Mouse (Mus musculus) embryonic facial prominence, embryonic 11.5 days (tissue): Measurements from ENCODE around the gene Gm11214. TPM values are rescaled to one million over a fixed set of nuclear protein-coding genes. Genes with fewer than 3 reads are reported as not detected.

Source experiments
- ATAC-seq: fragments of 200-750 bp; cut with Nextera tagmentation; replicated peaks from 2 replicates; pipeline ENCODE4 v1.8.0; 2017; ENCODE audit warnings: low read depth; ENCODE audit not compliant: insufficient number of reproducible peaks, low FRiP score, low TSS enrichment
- DNase-seq: peaks from one replicate; pipeline ENCODE4 v3.0.0-alpha.2; 2015; ENCODE audit warnings: low spot score
- H3K27ac ChIP-seq: fragments of 300-500 bp; sonication (generic); replicated peaks from 2 replicates; pipeline ENCODE4 v1.5.1; 2014; ENCODE audit warnings: mild to moderate bottlenecking, low read depth, low read length, control low read depth
- H3K27me3 ChIP-seq: fragments of 300-500 bp; sonication (generic); 2 replicates; pipeline ENCODE4 v1.6.1; 2014; ENCODE audit warnings: mild to moderate bottlenecking, low read length, moderate library complexity, mixed read lengths; ENCODE audit not compliant: control insufficient read depth, insufficient read depth
- H3K36me3 ChIP-seq: fragments of 300-500 bp; sonication (generic); replicated peaks from 2 replicates; pipeline ENCODE4 v1.6.1; 2014; ENCODE audit warnings: low read depth, mild to moderate bottlenecking, low read length, moderate library complexity, mixed read lengths; ENCODE audit not compliant: control insufficient read depth, insufficient read depth
- H3K4me1 ChIP-seq: fragments of 300-500 bp; sonication (generic); 2 replicates; pipeline ENCODE4 v1.6.1; 2014; ENCODE audit warnings: low read length, mixed read lengths; ENCODE audit not compliant: control insufficient read depth, insufficient read depth
- H3K4me2 ChIP-seq: fragments of 300-500 bp; sonication (generic); 2 replicates; pipeline ENCODE4 v1.6.1; 2014; ENCODE audit warnings: low read depth, mild to moderate bottlenecking, control low read depth, low read length, moderate library complexity
- H3K4me3 ChIP-seq: fragments of 300-500 bp; sonication (generic); 2 replicates; pipeline ENCODE4 v1.5.1; 2014; ENCODE audit warnings: low read depth, low read length, control low read depth
- H3K9ac ChIP-seq: fragments of 300-500 bp; sonication (generic); replicated peaks from 2 replicates; pipeline ENCODE4 v1.6.1; 2014; ENCODE audit warnings: mild to moderate bottlenecking, control low read depth, low read length
- H3K9me3 ChIP-seq: fragments of 300-500 bp; sonication (generic); replicated peaks from 2 replicates; pipeline ENCODE4 v1.6.1; 2016; ENCODE audit warnings: mild to moderate bottlenecking, low read length, inconsistent platforms, mixed read lengths; ENCODE audit not compliant: control insufficient read depth
- WGBS: fragments of 180-500 bp; shearing (Covaris S2); extraction: QIAGEN DNeasy Blood & Tissue Kit; methylation state at CpG from one replicate; pipeline ENCODE4 v1.1.7; 2014; 5-methylcytosine and 5-hydroxymethylcytosine counted together
- polyA plus RNA-seq: library from polyadenylated mRNA; unstranded; fragments of >200 nt; fragmentation: Nextera tagmentation; extraction: Ambion mirVana; gene quantifications from 2 replicates; pipeline ENCODE4 v1.2.1, GENCODE M21; 2014

The Gm11214 gene
- polyA plus RNA-seq, 1 experiment from 2014 or later: not detected

DNA sequence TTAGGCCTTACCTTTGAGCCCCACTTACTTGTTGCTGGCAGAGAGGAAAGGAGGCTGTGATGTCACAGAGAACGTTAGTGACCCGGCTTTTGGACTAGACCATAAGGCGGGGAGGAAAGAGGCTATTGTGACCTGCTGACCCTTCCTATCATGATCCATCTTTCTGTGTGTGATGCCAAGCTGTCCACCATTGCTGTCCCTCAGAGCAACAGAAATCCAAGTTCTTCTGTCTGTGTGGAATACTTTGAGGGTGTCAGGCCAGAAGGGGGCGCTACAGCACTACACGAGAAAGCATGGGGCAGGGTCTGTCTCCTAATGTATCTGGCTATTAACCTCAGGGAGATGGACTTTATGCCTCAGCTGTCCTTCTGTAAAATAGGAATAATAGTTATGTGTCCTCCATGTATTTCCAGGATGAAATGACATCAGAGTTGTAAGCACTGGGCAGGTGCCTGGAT lies 40.8 kb downstream of the Gm11214 start, which contains the start of gene Tex48:
Gene Tex48 (minus strand): TSS at position 51 of the 458 bp plus-strand sequence.
- ATAC-seq: no peak
- Histone ChIP-seq H3K9me3 (no peaks in the 10 kb centered on the region), H3K36me3 (no peaks in the 10 kb centered on the region), H3K4me1 (no peaks in the 10 kb centered on the region), H3K27me3 (no peaks in the 10 kb centered on the region), H3K9ac (no peak within 1 kb of the TSS), H3K4me2 (no peak within 1 kb of the TSS), H3K27ac (no peak within 1 kb of the TSS), H3K4me3 (no peak within 1 kb of the TSS)
- peak; percentile 54 for DNase-seq
- 49% methylated on average over 5 of the region's 5 CpGs for WGBS

DNA sequence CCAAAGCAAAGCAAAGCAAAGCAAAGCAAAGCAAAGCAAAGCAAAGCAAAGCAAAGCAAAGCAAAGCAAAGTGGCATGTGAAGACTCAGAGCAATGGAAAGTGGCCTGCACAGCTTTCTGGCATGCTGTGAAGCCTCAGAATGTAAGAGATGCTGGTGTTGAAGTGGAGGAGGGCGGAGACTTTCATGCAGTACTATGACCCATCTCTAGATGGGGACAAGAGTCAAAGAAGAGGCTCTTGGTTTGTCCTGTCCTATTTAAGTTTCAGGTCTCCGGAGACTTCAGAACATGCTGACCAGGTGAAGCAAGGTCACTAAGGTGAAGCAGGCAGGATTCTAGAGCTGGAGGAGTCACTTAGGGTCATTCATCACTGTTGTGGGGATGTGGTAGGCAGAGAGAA lies 41.3 kb downstream of the Gm11214 start:
- ATAC-seq: no peak
- no peaks in the 10 kb centered on the region for H3K27me3 ChIP-seq
- no peak overlapping the region for H3K4me3 ChIP-seq
- no peak overlapping the region for H3K4me2 ChIP-seq
- no peaks in the 10 kb centered on the region for H3K9me3 ChIP-seq
- H3K27ac ChIP-seq: no peak overlapping the region
- no peaks in the 10 kb centered on the region for H3K36me3 ChIP-seq
- DNase-seq: no peak
- H3K4me1 ChIP-seq: no peaks in the 10 kb centered on the region
- no peak overlapping the region for H3K9ac ChIP-seq
- WGBS: 76% methylated on average over 2 of the region's 2 CpGs

Other genes starting within 250 kb of the Gm11214 start
- 3.8 and 4.6 TPM in 2 replicates for gene Whrn, start 167.4 kb downstream of the Gm11214 start, polyA plus RNA-seq
- gene Atp6v1g1, start 118.6 kb downstream of the Gm11214 start, polyA plus RNA-seq: 353 and 362 TPM in 2 replicates
- gene Tmem268, start 104.6 kb downstream of the Gm11214 start, polyA plus RNA-seq: 7.5 and 7.8 TPM in 2 replicates
- gene Gm11213, start 58.1 kb downstream of the Gm11214 start, polyA plus RNA-seq: not detected in 2 replicates
- not detected in 2 replicates for gene Tex48, start 41.0 kb downstream of the Gm11214 start, polyA plus RNA-seq
- gene Tnfsf15, start 81.7 kb upstream of the Gm11214 start, polyA plus RNA-seq: 0.06 TPM in 1 of 2 replicates, not detected in the other
- gene Tnfsf8, start 198.0 kb upstream of the Gm11214 start, polyA plus RNA-seq: not detected in 2 replicates